Mouse (Mus musculus): Measurements from ENCODE around the gene Mrpl35. TPM values are rescaled to one million over a fixed set of nuclear protein-coding genes. Genes with fewer than 3 reads are reported as not detected.

The Mrpl35 gene
- 34.9 TPM for polyA plus RNA-seq (2014; fragmentation: Illumina TruSeq; extraction: RNeasy Lipid Tissue Mini Kit (QIAGEN cat#74804); ENCODE audit: low read depth, low replicate concordance)

DNA sequence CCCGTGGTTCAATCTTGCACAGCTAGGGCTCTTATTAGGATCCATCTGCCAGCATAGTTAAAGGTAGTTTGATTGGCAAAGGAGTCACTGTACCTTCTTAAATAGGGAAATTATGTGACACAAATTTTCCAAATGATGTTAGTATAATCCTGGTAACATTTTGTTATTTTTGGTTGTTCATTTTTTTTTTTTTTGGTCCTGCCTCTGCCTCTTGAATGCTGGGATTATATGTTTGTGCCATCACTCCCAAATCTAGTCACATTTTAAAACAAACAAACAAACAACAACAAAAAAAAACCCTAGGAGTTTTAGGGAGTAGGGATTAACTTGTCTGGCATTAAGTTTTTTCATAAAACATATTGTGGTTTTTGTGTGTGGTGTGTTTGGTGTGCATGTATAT, at the start of gene Mrpl35:
Gene Mrpl35 (minus strand): TSS at position 101 of the 400 bp plus-strand sequence.

DNA sequence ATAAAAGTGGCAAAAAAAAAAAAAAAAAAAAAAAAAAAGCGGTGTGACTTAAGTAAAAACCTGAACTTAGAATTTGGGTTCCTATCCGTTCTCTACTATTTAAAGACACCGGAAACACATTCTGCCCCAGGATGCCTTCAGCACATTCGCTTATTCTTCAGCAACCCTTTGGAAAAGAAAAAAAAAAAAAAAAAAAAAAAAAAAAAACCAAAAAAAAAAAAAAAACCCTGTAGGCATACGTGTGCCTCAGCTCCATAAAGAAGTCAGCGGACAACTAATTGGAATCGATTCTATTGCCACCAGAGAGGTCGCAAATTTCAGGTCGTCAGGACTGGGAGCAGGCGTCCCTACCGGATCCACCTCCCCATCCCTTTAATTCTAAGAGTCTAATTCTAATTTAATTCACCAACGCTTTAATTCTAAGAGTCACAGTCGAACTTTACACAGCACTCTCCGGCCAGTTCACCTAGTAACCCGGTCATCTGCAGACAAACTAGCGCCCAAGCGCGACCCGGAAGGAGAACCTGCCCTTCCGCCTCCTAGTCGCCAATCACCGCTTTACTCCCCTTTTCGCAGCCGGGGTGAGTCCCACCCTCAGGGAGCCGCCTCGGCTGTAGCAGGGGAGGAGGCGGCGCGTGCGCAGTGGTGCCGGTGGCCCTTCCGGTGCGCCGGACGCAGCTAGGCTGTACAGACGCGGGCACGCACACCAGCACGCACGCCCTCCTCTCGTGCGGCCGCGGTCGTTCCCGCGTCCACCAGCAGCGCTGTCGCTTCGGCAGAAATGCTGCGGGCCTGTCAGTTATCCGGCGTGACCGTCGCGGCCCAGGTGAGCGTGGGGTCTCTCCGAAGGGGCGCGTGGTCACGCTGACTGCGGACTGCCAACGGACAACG, 4.2 kb upstream of the Mrpl35 start, which contains the start of gene Immt:
Gene Immt (plus strand): TSS at position 642 of the 891 bp plus-strand sequence.

Other genes with a start within 250 kb of the Mrpl35 start
- gene Kdm3a, start 194.0 kb downstream of the Mrpl35 start, polyA plus RNA-seq (2014; fragmentation: Illumina TruSeq; extraction: RNeasy Lipid Tissue Mini Kit (QIAGEN cat#74804); ENCODE audit: low read depth, low replicate concordance) = 17.9 TPM
- gene Reep1, start 119.4 kb downstream of the Mrpl35 start, polyA plus RNA-seq (2014; fragmentation: Illumina TruSeq; extraction: RNeasy Lipid Tissue Mini Kit (QIAGEN cat#74804); ENCODE audit: low read depth, low replicate concordance) = 0.58 TPM
- gene Immt, start 4.4 kb upstream of the Mrpl35 start, polyA plus RNA-seq (2014; fragmentation: Illumina TruSeq; extraction: RNeasy Lipid Tissue Mini Kit (QIAGEN cat#74804); ENCODE audit: low read depth, low replicate concordance) = 131 TPM
- gene Ptcd3, start 81.8 kb upstream of the Mrpl35 start, polyA plus RNA-seq (2014; fragmentation: Illumina TruSeq; extraction: RNeasy Lipid Tissue Mini Kit (QIAGEN cat#74804); ENCODE audit: low read depth, low replicate concordance) = 108 TPM
- 2.4 TPM for gene Polr1a, start 82.1 kb upstream of the Mrpl35 start, polyA plus RNA-seq (2014; fragmentation: Illumina TruSeq; extraction: RNeasy Lipid Tissue Mini Kit (QIAGEN cat#74804); ENCODE audit: low read depth, low replicate concordance)

Data from liver, adult 10 weeks (tissue).